Mouse (Mus musculus): ENCODE data around the gene Rgs6.

The Rgs6 gene

DNA sequence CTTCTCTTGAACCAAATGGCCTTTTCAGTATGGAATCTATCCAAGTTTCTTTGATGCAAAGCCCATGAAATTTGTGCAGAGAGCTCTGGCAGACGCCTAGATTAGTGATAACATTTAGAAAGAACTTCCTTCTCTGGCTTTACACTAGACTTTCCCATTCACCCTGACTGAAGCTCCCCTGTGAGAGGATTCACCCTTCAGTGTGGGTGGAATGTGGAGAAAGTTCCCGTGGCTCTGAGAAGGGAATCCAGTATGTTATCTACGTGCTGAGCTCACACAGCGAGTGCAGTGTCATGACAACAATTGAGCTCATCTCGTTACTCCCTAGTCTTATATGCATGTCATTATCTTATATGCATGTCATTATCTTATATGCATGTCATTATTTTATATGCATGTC is 61.9 kb downstream of the Rgs6 start:
- no peak for DNase-seq

GRCm38 (mm10) chr12:82664598-82664997 is 76.5 kb downstream of the Rgs6 start:
- DNase-seq, result no peak

DNA sequence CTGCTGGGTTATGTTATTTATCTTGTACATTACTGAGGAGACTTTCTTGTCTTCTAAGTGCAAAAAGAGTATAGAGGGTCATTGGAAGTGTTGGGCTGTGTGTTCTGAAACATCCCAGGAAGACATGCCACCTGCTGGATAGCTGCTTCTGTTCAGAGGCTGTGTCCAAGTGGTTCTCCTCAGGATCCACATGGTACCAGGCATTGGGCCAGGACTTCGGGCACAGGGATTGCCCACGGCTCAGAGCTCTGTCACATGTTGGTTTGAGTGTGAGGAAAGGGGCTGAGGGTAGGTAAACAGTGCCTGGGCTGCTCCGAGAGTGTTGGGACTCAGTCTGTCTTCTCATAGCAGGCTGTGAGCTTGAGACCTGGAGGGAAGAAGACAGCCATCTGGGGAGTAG is 79.3 kb downstream of the Rgs6 start:
- DNase-seq, result peak; percentile 17

DNA sequence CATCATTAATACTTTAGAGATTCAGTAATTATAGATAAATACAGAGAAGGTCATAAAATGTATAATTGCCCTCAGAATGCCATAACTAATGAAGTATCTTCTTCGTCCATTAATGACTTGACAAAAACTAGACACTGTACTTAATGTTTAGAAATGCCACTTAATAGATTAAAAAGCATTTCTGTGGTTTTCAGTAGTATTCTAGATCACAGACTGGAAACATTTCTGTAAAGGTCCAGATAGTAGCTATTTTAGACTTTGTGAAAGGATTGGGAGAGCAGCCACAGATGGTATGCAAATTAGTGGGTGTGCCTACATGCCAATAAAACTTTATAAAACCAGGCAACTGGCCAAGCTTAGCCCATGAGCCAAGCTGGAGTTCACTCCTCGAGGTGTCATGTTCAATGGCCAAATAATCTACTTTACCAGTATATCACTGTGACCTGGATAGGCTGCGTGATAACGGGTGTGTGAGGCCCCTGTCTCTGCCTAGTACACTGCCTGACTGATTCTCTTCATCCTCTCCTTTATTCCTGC is 82.2 kb downstream of the Rgs6 start:
- no peak for DNase-seq

GRCm38 (mm10) chr12:82671591-82671990 is 83.5 kb downstream of the Rgs6 start:
- DNase-seq, result no peak

DNA sequence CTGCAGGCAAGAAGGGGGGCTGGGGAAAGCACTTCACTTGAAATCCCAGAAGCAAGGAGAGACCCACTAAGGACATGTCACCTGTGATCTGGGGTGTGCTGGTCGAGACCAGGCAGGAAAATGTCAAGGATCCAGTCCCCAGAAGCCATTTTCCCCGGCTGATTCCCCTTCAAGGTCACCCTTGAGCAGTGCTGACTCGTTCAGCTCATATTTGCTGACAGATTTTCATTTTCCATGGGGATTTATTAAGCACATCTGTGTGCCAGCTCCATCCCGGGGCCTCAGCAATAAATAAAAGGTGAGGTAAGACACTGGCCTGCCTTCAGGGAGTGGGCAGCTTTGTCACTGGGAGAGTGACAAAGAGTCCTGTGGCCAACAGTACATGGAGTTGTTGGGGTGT is 87.0 kb downstream of the Rgs6 start:
- DNase-seq, result no peak

GRCm38 (mm10) chr12:82687015-82687414 is 98.9 kb downstream of the Rgs6 start:
- no peak for DNase-seq

GRCm38 (mm10) chr12:82698886-82699527 is 110.9 kb downstream of the Rgs6 start:
- DNase-seq, result no peak

DNA sequence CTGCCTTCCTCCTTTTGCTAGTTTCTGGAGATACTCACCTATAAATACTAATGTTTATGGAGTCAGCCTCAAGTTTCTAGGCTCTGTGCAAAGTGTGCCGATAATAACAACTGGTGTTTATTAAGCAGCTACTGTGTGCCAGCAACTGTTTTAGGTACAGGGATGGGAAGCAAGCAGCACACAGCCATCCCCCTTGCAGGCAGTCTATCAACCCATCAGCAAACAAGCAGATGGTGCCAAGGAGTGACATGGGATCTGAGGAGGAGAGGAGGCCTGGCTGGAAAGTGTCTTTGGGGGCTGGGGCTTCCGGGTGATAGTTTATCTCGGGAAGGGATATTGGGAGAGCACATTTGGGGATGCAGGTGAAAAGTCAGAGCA is 111.4 kb downstream of the Rgs6 start:
- DNase-seq, result no peak

DNA sequence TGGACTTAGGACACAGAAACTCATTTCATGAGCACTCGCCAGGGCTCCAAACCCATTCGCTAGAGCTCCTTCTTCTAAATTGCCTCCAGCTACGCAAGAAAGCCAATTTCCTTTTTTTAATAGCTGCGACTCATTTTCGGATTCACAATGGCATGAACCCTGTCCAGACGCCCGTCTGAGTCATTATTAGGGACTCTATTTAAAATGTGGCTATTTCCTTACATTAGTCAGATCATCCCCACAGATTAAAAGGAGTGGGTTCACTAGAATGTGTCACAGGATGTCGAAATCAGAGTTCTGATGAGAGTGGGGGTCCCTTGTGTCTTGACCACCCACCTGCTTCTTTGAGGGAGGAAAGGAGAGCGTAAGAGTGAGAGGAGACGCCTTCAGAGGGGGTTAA is 112.1 kb downstream of the Rgs6 start:
- no peak for DNase-seq

DNA sequence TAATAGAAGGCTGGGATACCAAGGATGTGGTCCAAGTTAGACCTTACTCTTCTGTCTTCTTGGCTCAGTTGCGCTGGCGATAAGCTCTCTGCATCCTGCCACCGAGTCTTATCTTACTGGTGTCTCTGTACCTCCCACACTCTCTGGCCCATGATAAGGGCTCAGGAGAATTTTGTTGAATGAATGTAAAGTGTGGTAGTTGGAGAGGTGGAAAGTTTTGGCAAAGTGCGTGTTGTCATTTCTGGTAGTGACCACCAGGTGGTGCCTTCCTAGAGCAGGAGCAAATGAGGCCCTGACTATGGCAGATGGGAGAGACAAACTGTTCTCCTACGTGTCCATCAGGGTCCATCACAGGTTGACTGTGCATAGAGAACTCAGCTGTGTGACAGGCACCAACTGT is 112.7 kb downstream of the Rgs6 start:
- peak; percentile 9 for DNase-seq

GRCm38 (mm10) chr12:82701359-82701758 is 113.3 kb downstream of the Rgs6 start:
- DNase-seq, result no peak

DNA sequence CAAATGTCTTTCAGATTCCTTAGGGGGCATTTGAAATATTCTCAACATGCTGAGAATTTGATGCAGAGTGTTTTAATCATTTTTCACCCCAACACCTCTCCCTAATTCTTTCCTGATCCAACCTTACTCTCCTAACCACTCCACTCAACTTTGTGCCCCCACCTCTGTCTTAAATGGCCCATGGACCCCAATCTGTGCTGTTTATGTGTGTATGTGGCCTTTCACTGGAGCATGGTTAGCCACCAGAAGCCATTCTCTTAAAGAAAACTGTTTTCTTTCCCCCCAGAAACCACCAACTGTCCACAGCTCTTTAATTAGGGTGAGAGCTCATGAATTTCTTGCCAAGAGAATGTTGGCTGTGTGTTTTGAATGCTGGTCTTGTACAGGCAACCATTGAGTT is 122.3 kb downstream of the Rgs6 start:
- DNase-seq, result no peak

- DNase-seq, result no peak
These were observed 126.2 kb downstream of the Rgs6 start for GRCm38 (mm10) chr12:82714284-82714683.

GRCm38 (mm10) chr12:82723017-82723540 is 135.0 kb downstream of the Rgs6 start:
- DNase-seq, result no peak

DNA sequence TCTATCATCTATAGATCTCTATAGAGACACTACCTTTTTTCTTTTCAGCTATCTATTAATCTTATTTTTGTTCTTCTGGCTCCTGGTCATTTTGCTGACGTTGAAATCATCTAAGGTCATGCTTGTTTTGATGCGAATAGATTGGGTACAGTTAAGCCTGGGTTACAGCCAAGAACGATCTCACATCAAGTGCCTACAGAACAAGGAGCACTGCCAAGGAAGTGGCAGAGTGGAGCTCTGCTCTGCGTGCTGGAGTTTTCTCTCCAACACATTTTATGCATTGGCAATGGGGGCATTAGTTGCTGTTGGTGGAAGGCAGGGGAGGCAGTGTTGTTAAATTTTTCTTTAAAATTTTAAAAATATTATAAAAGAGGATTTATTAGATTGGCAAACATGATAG is 138.2 kb downstream of the Rgs6 start:
- DNase-seq, result no peak

DNA sequence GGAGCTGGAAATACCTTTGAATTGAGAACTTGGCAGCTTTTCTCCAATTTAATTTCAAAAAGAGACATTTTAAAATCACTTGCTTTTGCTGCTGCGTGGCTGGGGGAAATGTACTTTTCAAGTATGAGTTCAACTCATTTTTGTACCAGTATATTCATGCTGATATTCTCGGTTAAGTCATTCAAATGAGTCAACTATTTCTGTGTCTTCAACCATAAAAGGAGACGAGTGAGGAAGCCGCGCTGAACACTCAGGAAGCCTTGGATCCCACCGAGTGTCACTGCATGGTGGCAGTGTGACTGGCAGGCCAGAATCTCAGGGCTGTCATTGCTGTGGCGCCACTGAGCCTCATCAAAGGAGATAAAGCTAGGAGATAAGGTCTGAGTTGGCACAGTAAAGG is 143.5 kb downstream of the Rgs6 start:
- DNase-seq, result no peak

DNA sequence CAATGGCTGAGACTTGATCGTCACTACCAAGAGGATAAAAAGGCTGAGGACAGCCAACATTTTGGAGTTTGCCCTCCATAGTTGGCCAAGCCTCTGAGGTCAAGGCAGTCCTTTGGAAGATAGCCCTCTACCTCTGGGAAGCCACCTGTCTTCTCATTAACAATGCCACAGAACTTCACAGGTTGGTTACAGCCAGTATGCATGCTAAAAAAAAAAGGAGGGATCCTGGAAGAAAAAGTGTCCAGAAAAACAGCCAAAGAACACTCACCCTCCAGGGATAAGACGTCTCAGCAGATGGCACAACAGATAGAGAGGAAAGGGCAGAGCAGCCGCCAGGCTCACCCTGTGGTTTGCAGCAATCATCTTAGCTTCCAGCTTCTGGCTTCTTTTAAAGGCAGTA is 154.9 kb downstream of the Rgs6 start:
- peak; percentile 6 for DNase-seq

GRCm38 (mm10) chr12:82744026-82744425 is 155.9 kb downstream of the Rgs6 start:
- no peak for DNase-seq

DNA sequence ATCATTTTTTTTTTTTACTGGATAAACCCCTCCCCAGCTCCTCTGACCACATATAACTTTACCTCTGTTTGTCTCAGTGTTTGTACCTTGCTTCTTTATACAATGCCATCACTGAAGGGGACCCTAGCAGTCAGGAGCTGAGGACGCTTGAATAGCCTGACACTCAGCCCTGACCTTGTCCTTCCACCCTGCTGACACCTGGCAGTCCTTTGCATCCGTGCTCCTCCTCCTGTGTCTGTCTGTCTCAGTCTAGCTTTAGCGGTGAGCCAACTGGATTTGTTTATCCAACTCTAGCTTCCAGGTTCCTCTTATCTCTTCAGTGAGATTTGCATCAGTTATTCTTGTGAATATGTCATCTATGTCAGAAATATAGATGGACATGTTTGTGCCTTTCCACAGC is 156.7 kb downstream of the Rgs6 start:
- no peak for DNase-seq

DNA sequence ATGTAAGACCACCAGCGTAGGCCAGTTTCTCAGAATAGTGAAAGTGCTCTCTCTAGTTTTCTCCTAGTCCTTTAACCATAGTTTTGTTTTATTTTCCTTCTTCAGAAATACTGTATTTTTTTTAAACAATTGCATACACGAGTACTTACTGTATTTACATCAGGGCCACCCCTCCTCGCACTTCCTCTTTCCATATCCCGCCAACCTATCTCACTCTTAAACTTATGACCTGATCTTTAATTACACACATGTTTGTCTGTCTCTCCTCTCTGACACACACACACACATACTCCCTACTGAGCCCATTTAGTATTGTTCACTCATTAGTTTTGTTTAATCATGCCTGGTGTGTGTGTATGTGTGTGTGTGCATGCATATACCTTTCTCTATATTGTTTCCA is 159.0 kb downstream of the Rgs6 start:
- no peak for DNase-seq

DNA sequence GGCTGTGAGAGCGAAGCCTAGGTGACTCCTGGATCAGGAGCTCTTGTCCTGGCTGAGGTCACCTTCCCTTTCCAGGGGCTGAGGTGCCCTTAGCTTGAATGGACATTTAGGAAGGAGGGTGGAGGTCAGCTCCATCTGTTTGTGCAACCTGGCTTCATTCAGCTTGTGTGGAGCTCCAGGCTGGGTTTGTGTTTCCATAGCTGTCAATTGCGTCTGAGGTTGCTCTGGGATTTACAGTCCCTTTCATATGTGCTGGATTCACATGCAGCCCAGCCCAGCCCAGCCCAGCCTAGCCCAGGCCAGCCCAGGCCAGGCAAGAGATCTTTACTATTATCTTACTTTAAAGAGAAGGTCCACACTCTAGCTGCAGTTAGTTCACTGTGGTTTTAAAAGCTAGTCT is 163.8 kb downstream of the Rgs6 start:
- DNase-seq, result no peak

- DNase-seq, result no peak
These were observed 166.4 kb downstream of the Rgs6 start for GRCm38 (mm10) chr12:82754501-82754900.

DNA sequence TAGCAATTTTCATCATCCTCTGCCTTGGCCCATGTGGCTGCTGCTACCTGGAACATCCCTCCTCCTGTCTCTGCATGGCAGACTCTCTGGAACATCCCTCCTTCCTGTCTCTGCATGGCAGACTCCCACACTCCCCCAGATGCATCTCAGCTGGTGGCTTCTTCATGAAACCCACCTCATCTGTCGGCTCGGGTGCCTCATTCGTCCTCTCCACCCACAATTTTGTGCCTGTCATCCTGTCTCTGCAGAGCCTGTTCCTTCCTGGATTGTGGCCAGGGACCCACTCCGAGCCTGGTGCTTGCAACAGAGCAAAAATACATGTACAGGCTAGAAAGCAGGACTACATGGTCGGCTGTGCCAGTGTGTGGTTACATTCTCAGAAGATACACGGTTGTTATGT is 168.7 kb downstream of the Rgs6 start:
- DNase-seq, result no peak

- no peak for DNase-seq
These were observed 169.3 kb downstream of the Rgs6 start for GRCm38 (mm10) chr12:82757367-82757766.
